Mouse (Mus musculus) intestine, postnatal 0 days (tissue): ENCODE measurements around the gene Gab1. TPM values are rescaled to one million over a fixed set of nuclear protein-coding genes. Genes with fewer than 3 reads are reported as not detected.
A peak's percentile ranks its signal among the peaks of the same experiment; 100 is the strongest.

Experiments
- ATAC-seq: fragments of 200-750 bp; cut with Nextera tagmentation; 2 replicates; pipeline ENCODE4 v1.8.0; 2017; ENCODE audit warnings: mild to moderate bottlenecking, moderate TSS enrichment, moderate library complexity
- H3K27ac ChIP-seq: fragments of 300-500 bp; sonication (generic); 2 replicates; pipeline ENCODE4 v1.5.1; 2014; ENCODE audit warnings: mild to moderate bottlenecking, low read depth, low read length, moderate library complexity
- H3K27me3 ChIP-seq: fragments of 300-500 bp; sonication (generic); replicated peaks from 2 replicates; pipeline ENCODE4 v1.6.1; 2014; ENCODE audit warnings: low read length, mixed read lengths; ENCODE audit not compliant: control insufficient read depth, insufficient read depth
- H3K36me3 ChIP-seq: fragments of 300-500 bp; sonication (generic); 2 replicates; pipeline ENCODE4 v1.6.1; 2014; ENCODE audit warnings: mild to moderate bottlenecking, moderate library complexity; ENCODE audit not compliant: control insufficient read depth, insufficient read depth
- H3K4me1 ChIP-seq: fragments of 300-500 bp; sonication (generic); replicated peaks from 2 replicates; pipeline ENCODE4 v1.6.1; 2014; ENCODE audit warnings: antibody characterized with exemption, low read length, mixed read lengths; ENCODE audit not compliant: control insufficient read depth, insufficient read depth
- H3K4me2 ChIP-seq: fragments of 300-500 bp; sonication (generic); replicated peaks from 2 replicates; pipeline ENCODE4 v1.6.1; 2014; ENCODE audit warnings: low read depth, mild to moderate bottlenecking, moderate library complexity
- H3K4me3 ChIP-seq: fragments of 300-500 bp; sonication (generic); 2 replicates; pipeline ENCODE4 v1.5.1; 2014; ENCODE audit warnings: low read depth, low read length
- H3K9ac ChIP-seq: fragments of 300-500 bp; sonication (generic); 2 replicates; pipeline ENCODE4 v1.6.1; 2014; ENCODE audit warnings: mild to moderate bottlenecking, low read depth, low read length
- H3K9me3 ChIP-seq: fragments of 300-500 bp; sonication (generic); 2 replicates; pipeline ENCODE4 v1.6.1; 2016; ENCODE audit warnings: mixed run types; ENCODE audit not compliant: control insufficient read depth
- CTCF ChIP-seq: sonication (generic); IDR thresholded peaks from 2 replicates; pipeline ENCODE4 v1.5.1; 2016; ENCODE audit warnings: low read depth, mild to moderate bottlenecking, control low read depth, antibody characterized with exemption, moderate library complexity
- WGBS: fragments of 180-500 bp; shearing (Covaris S2); extraction: QIAGEN DNeasy Blood & Tissue Kit; methylation state at CpG from one replicate; pipeline ENCODE4 v1.1.7; 2014; 5-methylcytosine and 5-hydroxymethylcytosine counted together
- polyA plus RNA-seq: library from polyadenylated mRNA; unstranded; fragments of >200 nt; fragmentation: Nextera tagmentation; extraction: Ambion mirVana; gene quantifications from 2 replicates; pipeline ENCODE4 v1.2.1, GENCODE M21; 2015

The Gab1 gene
- polyA plus RNA-seq, 1 experiment from 2014 or later, result 9.1 TPM

DNA sequence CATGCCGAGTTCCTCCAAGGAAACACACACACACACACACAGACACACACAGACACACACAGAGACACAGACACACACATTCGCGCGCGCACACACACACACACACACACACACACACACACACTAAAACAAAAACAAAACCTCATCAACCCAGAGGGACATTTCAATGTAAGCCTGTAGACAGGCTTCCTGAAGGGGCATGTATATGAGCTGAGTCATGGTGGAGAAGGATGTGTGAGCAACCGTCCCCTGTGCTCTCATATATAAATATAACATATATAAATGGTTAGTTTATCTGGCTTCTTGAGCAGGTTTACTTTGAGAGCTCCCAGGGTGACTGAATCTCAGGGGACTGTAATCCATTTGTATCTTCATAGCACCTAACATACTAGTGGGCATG is 91.0 kb downstream of the Gab1 start:
- TF ChIP-seq CTCF, result no peak
- no peak overlapping the region for H3K27ac ChIP-seq
- peaks cover 26% of the 10 kb centered on the region for H3K36me3 ChIP-seq
- 86% methylated on average over 6 of the region's 6 CpGs for WGBS
- no peak overlapping the region for H3K4me3 ChIP-seq
- H3K9ac ChIP-seq, result no peak overlapping the region
- H3K27me3 ChIP-seq, result no peaks in the 10 kb centered on the region
- H3K4me2 ChIP-seq, result no peak overlapping the region
- ATAC-seq, result no peak
- H3K9me3 ChIP-seq, result no peaks in the 10 kb centered on the region
- no peaks in the 10 kb centered on the region for H3K4me1 ChIP-seq

DNA sequence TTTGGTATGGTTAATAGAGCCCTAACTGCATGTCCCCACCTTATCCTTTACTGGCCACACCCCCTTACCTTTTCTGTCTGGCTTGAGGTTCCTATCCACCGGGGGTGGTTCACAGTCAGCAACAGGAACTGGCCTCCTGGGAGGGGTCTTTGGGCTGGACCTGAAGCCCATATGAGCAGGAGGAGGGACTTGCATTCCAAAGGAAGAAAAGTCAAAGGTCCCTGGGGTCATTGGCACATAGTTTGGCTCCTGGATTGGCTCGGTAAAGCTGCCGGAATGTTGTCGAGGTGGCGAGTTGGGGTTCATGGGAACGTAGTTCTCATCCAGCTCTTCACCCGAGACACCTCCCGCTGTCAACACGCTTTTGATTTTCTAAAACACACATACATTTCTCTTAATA is 95.8 kb downstream of the Gab1 start:
- Histone ChIP-seq H3K36me3 (peaks cover 28% of the 10 kb centered on the region), H3K4me2 (no peak overlapping the region), H3K9me3 (no peaks in the 10 kb centered on the region), H3K4me1 (peaks cover 6% of the 10 kb centered on the region; the same call in 1 of the 2 replicates), H3K27ac (no peak overlapping the region), H3K4me3 (no peak overlapping the region), H3K27me3 (no peaks in the 10 kb centered on the region), H3K9ac (no peak overlapping the region)
- 89% methylated on average over 9 of the region's 9 CpGs for WGBS
- TF ChIP-seq CTCF, result no peak
- ATAC-seq, result no peak

- ATAC-seq, result no peak
- no peak for TF ChIP-seq CTCF
- Histone ChIP-seq H3K9ac (no peak overlapping the region), H3K4me3 (no peak overlapping the region), H3K9me3 (no peaks in the 10 kb centered on the region), H3K36me3 (peaks cover 21% of the 10 kb centered on the region), H3K27me3 (no peaks in the 10 kb centered on the region), H3K4me2 (no peak overlapping the region), H3K4me1 (peaks cover 7% of the 10 kb centered on the region; the same call in 1 of the 2 replicates), H3K27ac (no peak overlapping the region)
- 64% methylated on average over 4 of the region's 4 CpGs for WGBS
These were observed 97.0 kb downstream of the Gab1 start for GRCm38 (mm10) chr8:80783271-80783670.

- Histone ChIP-seq H3K4me2 (0 out of 2 replicates have a peak overlapping the region, but pooled peaks have one; percentile 18), H3K4me1 (peaks cover 7% of the 10 kb centered on the region; the same call in 1 of the 2 replicates), H3K27me3 (no peaks in the 10 kb centered on the region), H3K27ac (peak overlapping the region; percentile 67), H3K9me3 (no peaks in the 10 kb centered on the region), H3K4me3 (no peak overlapping the region), H3K36me3 (peaks cover 25% of the 10 kb centered on the region), H3K9ac (no peak overlapping the region)
- TF ChIP-seq CTCF, result no peak
- ATAC-seq, result peak; percentile 74
- 20% methylated on average over 10 of the region's 10 CpGs for WGBS
These were observed 99.0 kb downstream of the Gab1 start for GRCm38 (mm10) chr8:80781338-80781737.

GRCm38 (mm10) chr8:80780271-80780670 is 100.0 kb downstream of the Gab1 start:
- Histone ChIP-seq H3K4me1 (peaks cover 7% of the 10 kb centered on the region; the same call in 1 of the 2 replicates), H3K36me3 (peaks cover 26% of the 10 kb centered on the region), H3K9ac (no peak overlapping the region), H3K9me3 (no peaks in the 10 kb centered on the region), H3K4me2 (no peak overlapping the region), H3K27ac (no peak overlapping the region), H3K4me3 (no peak overlapping the region), H3K27me3 (no peaks in the 10 kb centered on the region)
- no peak for TF ChIP-seq CTCF
- 54% methylated on average over 4 of the region's 4 CpGs for WGBS
- no peak for ATAC-seq

GRCm38 (mm10) chr8:80776436-80776835 is 103.9 kb downstream of the Gab1 start:
- 71% methylated on average over 8 of the region's 8 CpGs for WGBS
- H3K36me3 ChIP-seq, result peaks cover 29% of the 10 kb centered on the region
- no peak for ATAC-seq
- H3K27ac ChIP-seq, result no peak overlapping the region
- TF ChIP-seq CTCF, result no peak
- no peak overlapping the region for H3K9ac ChIP-seq
- H3K27me3 ChIP-seq, result no peaks in the 10 kb centered on the region
- H3K4me3 ChIP-seq, result no peak overlapping the region
- peaks cover 10% of the 10 kb centered on the region; the same call in 1 of the 2 replicates for H3K4me1 ChIP-seq
- no peak overlapping the region for H3K4me2 ChIP-seq
- H3K9me3 ChIP-seq, result no peaks in the 10 kb centered on the region
